Mouse (Mus musculus): ENCODE measurements around the gene Vmn1r196. TPM values are rescaled to one million over a fixed set of nuclear protein-coding genes. Genes with fewer than 3 reads are reported as not detected.
"Not testable (repeated sequence)": the region's sequence is repeated elsewhere in the genome, so short reads cannot be mapped to it uniquely, and the experiment has no call there.

The Vmn1r196 gene
- polyA plus RNA-seq (2016; fragmentation: Nextera tagmentation; extraction: Ambion mirVana) = not detected in 2 replicates

- no peak within 1 kb of the TSS for H3K4me2 ChIP-seq
- H3K27me3 ChIP-seq = no peaks in the 10 kb centered on the region
- no peak within 1 kb of the TSS for H3K9ac ChIP-seq
- no peaks in the 10 kb centered on the region for H3K4me1 ChIP-seq
- H3K9me3 ChIP-seq = no peaks in the 10 kb centered on the region
- H3K27ac ChIP-seq = no peak within 1 kb of the TSS
- WGBS = 77% methylated on average over 2 of the region's 2 CpGs
- no peak for ATAC-seq (ENCODE audit: low FRiP score)
- H3K4me3 ChIP-seq (replicated peaks) = no peak within 1 kb of the TSS
- no peaks in the 10 kb centered on the region for H3K36me3 ChIP-seq (replicated peaks)
Observed at GRCm38 (mm10) chr13:22289620-22290019, at the start of gene Vmn1r196. Vmn1r196 (plus strand) TSS chr13:22289920.

GRCm38 (mm10) chr13:22243915-22244314, 45.8 kb upstream of the Vmn1r196 start, which contains the start of gene Vmn1r194:
Vmn1r194 (plus strand) TSS chr13:22244215.
- Histone ChIP-seq H3K36me3 (replicated peaks) (no peaks in the 10 kb centered on the region), H3K9ac (no peak within 1 kb of the TSS), H3K4me2 (no peak within 1 kb of the TSS), H3K4me3 (replicated peaks) (no peak within 1 kb of the TSS), H3K27me3 (no peaks in the 10 kb centered on the region), H3K27ac (no peak within 1 kb of the TSS), H3K9me3 (no peaks in the 10 kb centered on the region), H3K4me1 (no peaks in the 10 kb centered on the region)
- 58% methylated on average over 1 of the region's 1 CpGs for WGBS
- no peak for ATAC-seq (ENCODE audit: low FRiP score)

GRCm38 (mm10) chr13:22270222-22270621, 19.5 kb upstream of the Vmn1r196 start, which contains the start of gene Vmn1r195:
Vmn1r195 (plus strand) TSS chr13:22270522.
- not testable (repeated sequence) for ATAC-seq (ENCODE audit: low FRiP score); H3K9ac ChIP-seq; H3K4me1 ChIP-seq; H3K27me3 ChIP-seq; H3K4me3 ChIP-seq (replicated peaks); H3K36me3 ChIP-seq (replicated peaks); H3K9me3 ChIP-seq; H3K27ac ChIP-seq; H3K4me2 ChIP-seq
- WGBS = 92% methylated on average over 1 of the region's 1 CpGs

GRCm38 (mm10) chr13:22271721-22272120, 18.0 kb upstream of the Vmn1r196 start:
- no peak overlapping the region for H3K9ac ChIP-seq
- 44% methylated on average over 2 of the region's 2 CpGs for WGBS

GRCm38 (mm10) chr13:22284578-22284977, 5.1 kb upstream of the Vmn1r196 start:
- Histone ChIP-seq H3K27ac (no peak overlapping the region), H3K9me3 (no peaks in the 10 kb centered on the region), H3K4me1 (no peaks in the 10 kb centered on the region), H3K9ac (no peak overlapping the region), H3K4me2 (no peak overlapping the region), H3K27me3 (no peaks in the 10 kb centered on the region), H3K4me3 (replicated peaks) (no peak overlapping the region), H3K36me3 (replicated peaks) (no peaks in the 10 kb centered on the region)
- no peak for ATAC-seq (ENCODE audit: low FRiP score)
- 76% methylated on average over 2 of the region's 2 CpGs for WGBS

More at GRCm38 (mm10) chr13:22271721-22272120, 18.0 kb upstream of the Vmn1r196 start:
- H3K9me3 ChIP-seq = no peaks in the 10 kb centered on the region
- ATAC-seq (ENCODE audit: low FRiP score) = no peak
- no peaks in the 10 kb centered on the region for H3K4me1 ChIP-seq
- H3K4me3 ChIP-seq (replicated peaks) = no peak overlapping the region
- no peaks in the 10 kb centered on the region for H3K27me3 ChIP-seq
- no peak overlapping the region for H3K27ac ChIP-seq
- no peaks in the 10 kb centered on the region for H3K36me3 ChIP-seq (replicated peaks)
- H3K4me2 ChIP-seq = no peak overlapping the region

- 94% methylated on average over 5 of the region's 5 CpGs for WGBS
- not testable (repeated sequence) for H3K36me3 ChIP-seq (replicated peaks); H3K4me2 ChIP-seq; H3K27ac ChIP-seq; H3K9me3 ChIP-seq; H3K9ac ChIP-seq; H3K27me3 ChIP-seq; ATAC-seq (ENCODE audit: low FRiP score); H3K4me3 ChIP-seq (replicated peaks); H3K4me1 ChIP-seq
Observed at GRCm38 (mm10) chr13:22308075-22308474, 18.4 kb downstream of the Vmn1r196 start.

- ATAC-seq (ENCODE audit: low FRiP score) = no peak
- Histone ChIP-seq H3K4me1 (no peaks in the 10 kb centered on the region), H3K4me3 (replicated peaks) (no peak overlapping the region), H3K4me2 (no peak overlapping the region), H3K9ac (no peak overlapping the region), H3K36me3 (replicated peaks) (no peaks in the 10 kb centered on the region), H3K27ac (no peak overlapping the region), H3K9me3 (no peaks in the 10 kb centered on the region), H3K27me3 (no peaks in the 10 kb centered on the region)
- WGBS = 90% methylated on average over 2 of the region's 2 CpGs
Observed at GRCm38 (mm10) chr13:22315361-22315760, 25.6 kb downstream of the Vmn1r196 start.

- Histone ChIP-seq H3K36me3 (replicated peaks) (no peaks in the 10 kb centered on the region), H3K9me3 (no peaks in the 10 kb centered on the region), H3K4me1 (no peaks in the 10 kb centered on the region), H3K9ac (no peak overlapping the region), H3K4me2 (no peak overlapping the region), H3K27me3 (no peaks in the 10 kb centered on the region), H3K27ac (no peak overlapping the region), H3K4me3 (replicated peaks) (no peak overlapping the region)
- 85% methylated on average over 2 of the region's 2 CpGs for WGBS
- ATAC-seq (ENCODE audit: low FRiP score) = no peak
Observed at GRCm38 (mm10) chr13:22317366-22317765, 27.6 kb downstream of the Vmn1r196 start.

GRCm38 (mm10) chr13:22320091-22320490, 30.4 kb downstream of the Vmn1r196 start:
- Histone ChIP-seq H3K4me2 (no peak overlapping the region), H3K27ac (no peak overlapping the region), H3K4me1 (no peaks in the 10 kb centered on the region), H3K36me3 (replicated peaks) (no peaks in the 10 kb centered on the region), H3K4me3 (replicated peaks) (no peak overlapping the region), H3K9ac (no peak overlapping the region), H3K9me3 (no peaks in the 10 kb centered on the region), H3K27me3 (no peaks in the 10 kb centered on the region)
- ATAC-seq (ENCODE audit: low FRiP score) = no peak

- Histone ChIP-seq H3K4me1 (no peaks in the 10 kb centered on the region), H3K9me3 (no peaks in the 10 kb centered on the region), H3K27ac (no peak within 1 kb of the TSS), H3K9ac (no peak within 1 kb of the TSS), H3K27me3 (no peaks in the 10 kb centered on the region), H3K4me3 (replicated peaks) (no peak within 1 kb of the TSS), H3K4me2 (no peak within 1 kb of the TSS), H3K36me3 (replicated peaks) (no peaks in the 10 kb centered on the region)
- ATAC-seq (ENCODE audit: low FRiP score) = no peak
Observed at GRCm38 (mm10) chr13:22324289-22324688, 34.6 kb downstream of the Vmn1r196 start, which contains the start of gene Vmn1r197. Vmn1r197 (plus strand) TSS chr13:22324589.

GRCm38 (mm10) chr13:22333269-22333668, 43.5 kb downstream of the Vmn1r196 start:
- no peak overlapping the region for H3K4me2 ChIP-seq
- H3K27ac ChIP-seq = no peak overlapping the region
- no peak overlapping the region for H3K9ac ChIP-seq
- H3K4me1 ChIP-seq = no peaks in the 10 kb centered on the region
- WGBS = 85% methylated on average over 2 of the region's 2 CpGs
- H3K9me3 ChIP-seq = no peaks in the 10 kb centered on the region
- no peak for ATAC-seq (ENCODE audit: low FRiP score)
- no peak overlapping the region for H3K4me3 ChIP-seq (replicated peaks)
- no peaks in the 10 kb centered on the region for H3K36me3 ChIP-seq (replicated peaks)
- H3K27me3 ChIP-seq = no peaks in the 10 kb centered on the region

GRCm38 (mm10) chr13:22335565-22335964, 45.8 kb downstream of the Vmn1r196 start:
- H3K4me2 ChIP-seq = no peak overlapping the region
- H3K27me3 ChIP-seq = no peaks in the 10 kb centered on the region
- H3K27ac ChIP-seq = no peak overlapping the region
- H3K9ac ChIP-seq = no peak overlapping the region
- H3K4me3 ChIP-seq (replicated peaks) = no peak overlapping the region
- no peaks in the 10 kb centered on the region for H3K4me1 ChIP-seq
- 82% methylated on average over 1 of the region's 1 CpGs for WGBS
- ATAC-seq (ENCODE audit: low FRiP score) = no peak
- H3K36me3 ChIP-seq (replicated peaks) = no peaks in the 10 kb centered on the region
- H3K9me3 ChIP-seq = no peaks in the 10 kb centered on the region

Measured in forebrain, embryonic 12.5 days (tissue).